Mouse (Mus musculus) MEL (cell line): Measurements from ENCODE around the gene Zfp319. TPM values are rescaled to one million over a fixed set of nuclear protein-coding genes. Genes with fewer than 3 reads are reported as not detected.
A peak's percentile ranks its signal among the peaks of the same experiment; 100 is the strongest.

Experiments
- DNase-seq: peaks from one replicate; pipeline ENCODE4 v3.0.0; 2011; ENCODE audit warnings: low read depth, low spot score
- H3K27ac ChIP-seq: 2 replicates; pipeline ENCODE4 v1.5.1; 2012; ENCODE audit warnings: low read depth, mild to moderate bottlenecking, control low read depth, low read length, moderate library complexity; ENCODE audit not compliant: control insufficient read depth
- H3K27me3 ChIP-seq, 2 experiments: fragments of 150-350 bp in 1 of 2; sonication (generic) in 1 of 2; 2 replicates each; pipeline ENCODE4 v1.6.1; 2012; ENCODE audit warnings: low read length in 2 of 2, mild to moderate bottlenecking in 2 of 2, improper control_type of control experiment in 1 of 2, moderate library complexity in 1 of 2; ENCODE audit not compliant: insufficient read depth in 2 of 2, control insufficient read depth in 1 of 2
- H3K36me3 ChIP-seq, 2 experiments: 2 replicates each; pipeline ENCODE4 v1.6.1; 2012 to 2014; ENCODE audit warnings: low read length in 2 of 2, improper control_type of control experiment in 1 of 2, inconsistent platforms in 1 of 2, mild to moderate bottlenecking in 1 of 2; ENCODE audit not compliant: insufficient read depth in 2 of 2, control insufficient read depth in 1 of 2
- H3K4me1 ChIP-seq, 2 experiments: fragments of 150-350 bp in 1 of 2; sonication (generic) in 1 of 2; 2 replicates each; pipeline ENCODE4 v1.6.1; 2012; ENCODE audit warnings: low read length in 2 of 2, improper control_type of control experiment in 1 of 2, mild to moderate bottlenecking in 1 of 2; ENCODE audit not compliant: insufficient read depth in 2 of 2, control insufficient read depth in 1 of 2
- H3K4me3 ChIP-seq, 2 experiments: fragments of 150-350 bp in 1 of 2; sonication (generic) in 1 of 2; 2 replicates each; pipeline ENCODE4 v1.5.1; 2012; ENCODE audit warnings: low read depth in 2 of 2, low read length in 2 of 2, mild to moderate bottlenecking in 2 of 2, moderate library complexity in 2 of 2, control low read depth in 1 of 2, improper control_type of control experiment in 1 of 2; ENCODE audit not compliant: control insufficient read depth in 1 of 2, insufficient read depth in 1 of 2
- H3K79me2 ChIP-seq: 2 replicates; pipeline ENCODE4 v1.6.1; 2012; ENCODE audit warnings: mild to moderate bottlenecking, low read length, moderate library complexity; ENCODE audit not compliant: control insufficient read depth, poor library complexity, insufficient read depth
- H3K9ac ChIP-seq: 2 replicates; pipeline ENCODE4 v1.6.1; 2012; ENCODE audit warnings: low read depth, mild to moderate bottlenecking, control low read depth, low read length, moderate library complexity; ENCODE audit not compliant: control insufficient read depth, poor library complexity, severe bottlenecking
- H3K9me3 ChIP-seq: fragments of 150-350 bp; sonication (generic); replicated peaks from 2 replicates; pipeline ENCODE4 v1.6.1; 2012; ENCODE audit warnings: mild to moderate bottlenecking, low read length, improper control_type of control experiment, moderate library complexity; ENCODE audit not compliant: insufficient read depth
- CHD1 ChIP-seq: IDR thresholded peaks from 2 replicates; pipeline ENCODE4 v1.6.1; 2012; ENCODE audit warnings: low read depth, mild to moderate bottlenecking, inconsistent platforms, low read length, improper control_type of control experiment
- CTCF ChIP-seq, 3 experiments: IDR thresholded peaks in 2 of 3; conservative IDR thresholded peaks in 1 of 3; 2 replicates each; pipeline ENCODE4 v1.5.1; 2011 to 2012; ENCODE audit warnings: low read length in 3 of 3, low read depth in 2 of 3, mild to moderate bottlenecking in 2 of 3, improper control_type of control experiment in 1 of 3, inconsistent platforms in 1 of 3, mixed read lengths in 1 of 3, moderate library complexity in 1 of 3; ENCODE audit not compliant: control insufficient read depth in 1 of 3, insufficient read depth in 1 of 3, poor library complexity in 1 of 3, severe bottlenecking in 1 of 3
- E2F4 ChIP-seq: IDR thresholded peaks from 2 replicates; pipeline ENCODE4 v1.6.1; 2011; ENCODE audit warnings: low read depth, low read length, improper control_type of control experiment, borderline replicate concordance
- ELF1 ChIP-seq: IDR thresholded peaks from 2 replicates; pipeline ENCODE4 v1.6.1; 2014; ENCODE audit warnings: low read depth, mild to moderate bottlenecking, inconsistent platforms, low read length, improper control_type of control experiment, moderate library complexity
- ETS1 ChIP-seq: IDR thresholded peaks from 2 replicates; pipeline ENCODE4 v1.6.1; 2012; ENCODE audit warnings: low read depth, mild to moderate bottlenecking, inconsistent platforms, low read length, improper control_type of control experiment, moderate library complexity
- GATA1 ChIP-seq: IDR thresholded peaks from 2 replicates; pipeline ENCODE4 v1.6.1; 2011; ENCODE audit warnings: low read depth, low read length, improper control_type of control experiment
- JUND ChIP-seq: IDR thresholded peaks from 2 replicates; pipeline ENCODE4 v1.6.1; 2011; ENCODE audit warnings: low read depth, mild to moderate bottlenecking, improper control_type of control experiment, low read length
- KAT2A ChIP-seq: conservative IDR thresholded peaks from 2 replicates; pipeline ENCODE4 v1.6.1; 2012; ENCODE audit warnings: low read depth, low read length, improper control_type of control experiment, inconsistent platforms
- MAZ ChIP-seq: IDR thresholded peaks from 2 replicates; pipeline ENCODE4 v1.6.1; 2012; ENCODE audit warnings: low read depth, mild to moderate bottlenecking, inconsistent platforms, low read length, improper control_type of control experiment
- MYC ChIP-seq: IDR thresholded peaks from 2 replicates; pipeline ENCODE4 v1.6.1; 2011; ENCODE audit warnings: low read depth, mild to moderate bottlenecking, low read length, improper control_type of control experiment, moderate library complexity
- POLR2A ChIP-seq, 2 experiments: IDR thresholded peaks; 2 replicates each; pipeline ENCODE4 v1.6.1; 2011 to 2012; ENCODE audit warnings: low read length in 2 of 2, mild to moderate bottlenecking in 2 of 2, control low read depth in 1 of 2, improper control_type of control experiment in 1 of 2, low read depth in 1 of 2, moderate library complexity in 1 of 2; ENCODE audit not compliant: control insufficient read depth in 1 of 2, insufficient read depth in 1 of 2, poor library complexity in 1 of 2
- POLR2AphosphoS5 ChIP-seq: IDR thresholded peaks from 2 replicates; pipeline ENCODE4 v1.6.1; 2012; ENCODE audit warnings: low read depth, borderline replicate concordance, mild to moderate bottlenecking, inconsistent platforms, low read length, moderate library complexity, mixed read lengths
- RAD21 ChIP-seq: IDR thresholded peaks from 2 replicates; pipeline ENCODE4 v1.6.1; 2011; ENCODE audit warnings: mild to moderate bottlenecking, low read depth, low read length, improper control_type of control experiment
- SIN3A ChIP-seq: IDR thresholded peaks from 2 replicates; pipeline ENCODE4 v1.6.1; 2012; ENCODE audit warnings: low read length, improper control_type of control experiment, inconsistent platforms
- SMC3 ChIP-seq: IDR thresholded peaks from 2 replicates; pipeline ENCODE4 v1.6.1; 2011; ENCODE audit warnings: low read depth, low read length, improper control_type of control experiment
- TBP ChIP-seq: IDR thresholded peaks from 2 replicates; pipeline ENCODE4 v1.8.0; 2011; ENCODE audit warnings: low read depth, low read length, improper control_type of control experiment
- TCF12 ChIP-seq: IDR thresholded peaks from 2 replicates; pipeline ENCODE4 v1.6.1; 2014; ENCODE audit warnings: low read depth, mild to moderate bottlenecking, inconsistent platforms, low read length, improper control_type of control experiment, moderate library complexity
- USF1 ChIP-seq: IDR thresholded peaks from 2 replicates; pipeline ENCODE4 v1.6.1; 2014; ENCODE audit warnings: low read depth, mild to moderate bottlenecking, inconsistent platforms, low read length, improper control_type of control experiment, moderate library complexity
- USF2 ChIP-seq, 2 experiments: IDR thresholded peaks; 2 replicates each; pipeline ENCODE4 v1.6.1; 2011 to 2012; ENCODE audit warnings: improper control_type of control experiment in 2 of 2, low read length in 2 of 2, borderline replicate concordance in 1 of 2, inconsistent platforms in 1 of 2, low read depth in 1 of 2, mild to moderate bottlenecking in 1 of 2; ENCODE audit not compliant: insufficient read depth in 1 of 2
- ZC3H11A ChIP-seq: IDR thresholded peaks from 2 replicates; pipeline ENCODE4 v1.6.1; 2012; ENCODE audit warnings: low read depth, mild to moderate bottlenecking, inconsistent platforms, low read length, improper control_type of control experiment
- ZKSCAN1 ChIP-seq: IDR thresholded peaks from 2 replicates; pipeline ENCODE4 v1.6.1; 2012; ENCODE audit warnings: low read depth, mild to moderate bottlenecking, inconsistent platforms, low read length, improper control_type of control experiment, moderate library complexity
- ZMIZ1 ChIP-seq: IDR thresholded peaks from 2 replicates; pipeline ENCODE4 v1.6.1; 2012; ENCODE audit warnings: low read depth, mild to moderate bottlenecking, inconsistent platforms, low read length, improper control_type of control experiment, moderate library complexity
- polyA plus RNA-seq, 2 experiments: library from polyadenylated mRNA; stranded (reverse) in 1 of 2; unstranded in 1 of 2; fragments of >175 nt in 1 of 2; fragments of >200 nt in 1 of 2; gene quantifications; 2 replicates each; pipeline versions ENCODE4 v1.2.1 to v1.2.4; 2012; ENCODE audit warnings: low replicate concordance in 2 of 2, low read depth in 1 of 2; ENCODE audit not compliant: insufficient read length in 2 of 2, insufficient read depth in 1 of 2, missing spikeins in 1 of 2
- total RNA-seq: library from RNA; depleted of rRNA; stranded (reverse); fragments of 300-350 nt; gene quantifications from 2 replicates; pipeline ENCODE4 v1.2.3, GENCODE M21; 2012

Zfp319 gene
- total and polyA plus RNA-seq, 3 experiments: 2.0 to 4.8 TPM; not detected in 1

DNA sequence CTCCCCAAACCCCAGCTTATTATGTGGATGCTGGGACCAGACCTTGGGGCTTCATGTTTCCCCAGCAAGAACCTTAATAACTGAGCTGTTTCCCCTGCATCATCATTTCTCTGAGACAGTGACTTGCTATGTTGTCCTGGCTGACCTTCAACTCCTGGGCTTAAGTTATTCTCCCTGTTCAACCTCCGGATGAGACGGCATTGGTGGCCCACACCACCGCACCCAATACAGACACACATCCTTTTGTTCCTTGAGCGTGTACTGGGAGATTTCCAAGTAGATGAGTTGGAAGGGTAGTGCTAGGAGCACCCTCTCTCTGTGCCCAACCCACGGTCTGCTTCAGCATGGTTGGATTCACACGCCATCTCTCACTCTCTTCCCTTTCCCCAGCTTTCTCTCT lies 17.9 kb downstream of the Zfp319 start:
- TF ChIP-seq MYC (no peak), ZMIZ1 (no peak), CHD1 (no peak), POLR2AphosphoS5 (no peak), TBP (no peak)
- no peak for DNase-seq
- Histone ChIP-seq H3K9ac (no peak overlapping the region), H3K4me1 (no peaks in the 10 kb centered on the region), H3K27ac (no peak overlapping the region), H3K36me3 (no peaks in the 10 kb centered on the region), H3K4me3 (no peak overlapping the region), H3K79me2 (no peaks in the 10 kb centered on the region), H3K27me3 (peaks cover 2 to 5% of the 10 kb centered on the region in 2 experiments; a peak in 2 of 4 replicates), H3K9me3 (no peaks in the 10 kb centered on the region)

DNA sequence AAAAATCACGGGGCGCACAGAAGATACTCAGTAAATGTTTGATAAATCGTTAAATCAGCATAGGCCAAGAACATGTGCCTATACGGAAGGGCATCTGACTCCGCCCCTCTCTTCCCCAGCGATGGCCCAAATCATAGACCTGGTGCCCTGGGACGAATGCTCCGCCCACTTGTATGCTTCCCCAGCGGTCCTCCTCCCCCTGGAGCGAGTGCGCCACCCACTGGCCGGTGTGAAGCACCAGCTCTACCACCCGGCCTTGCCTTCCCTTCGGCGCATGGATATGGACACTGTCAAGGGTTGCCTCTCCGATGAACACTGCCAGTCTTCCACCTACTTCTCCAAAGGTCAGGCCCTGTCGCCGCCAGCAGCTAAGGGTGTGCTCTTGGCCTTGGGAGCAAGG lies 18.9 kb downstream of the Zfp319 start:
- H3K9ac ChIP-seq: no peak overlapping the region
- no peaks in the 10 kb centered on the region for H3K4me1 ChIP-seq
- H3K27ac ChIP-seq: no peak overlapping the region
- no peak overlapping the region for H3K4me3 ChIP-seq
- DNase-seq: peak; percentile 14
- TF ChIP-seq CTCF (IDR thresholded peaks at IDR 0.05 in 2 of 3, conservative IDR thresholded peaks at IDR 0.05 in 1 of 3; ENCODE audit: control insufficient read depth in 1 of 3, insufficient read depth in 1 of 3, low read depth in 2 of 3, low read length in 3 of 3, poor library complexity in 1 of 3, severe bottlenecking in 1 of 3): peak; percentile 33 to 64 (median 49); a peak in 5 of 6 replicates
- TF ChIP-seq RAD21: peak; percentile 28
- TF ChIP-seq E2F4: no peak
- TF ChIP-seq, all 39 proteins: peak for 2
- no peaks in the 10 kb centered on the region for H3K79me2 ChIP-seq
- H3K27me3 ChIP-seq: 0 out of 4 replicates have a peak, but pooled peaks cover 2 to 3% of the 10 kb centered on the region in 2 experiments
- H3K9me3 ChIP-seq: no peaks in the 10 kb centered on the region
- H3K36me3 ChIP-seq: no peaks in the 10 kb centered on the region

- H3K79me2 ChIP-seq: no peaks in the 10 kb centered on the region
- H3K9ac ChIP-seq: no peak within 1 kb of the TSS
- H3K27me3 ChIP-seq: peaks cover 4 to 11% of the 10 kb centered on the region in 2 experiments; a peak in 2 of 4 replicates
- H3K4me3 ChIP-seq: no peak within 1 kb of the TSS
- TF ChIP-seq GATA1 (no peak), ETS1 (no peak), ELF1 (no peak), RAD21 (no peak), MYC (no peak), SMC3 (no peak), USF2 (IDR thresholded peaks at IDR 0.05; ENCODE audit: borderline replicate concordance in 1 of 2, insufficient read depth in 1 of 2, low read depth in 1 of 2, low read length in 2 of 2) (no peak), JUND (no peak), KAT2A (no peak), MAZ (no peak), SIN3A (no peak), USF1 (no peak), POLR2A (IDR thresholded peaks at IDR 0.05; ENCODE audit: control insufficient read depth in 1 of 2, insufficient read depth in 1 of 2, low read depth in 1 of 2, low read length in 2 of 2, poor library complexity in 1 of 2) (no peak), TCF12 (no peak), ZC3H11A (no peak), ZKSCAN1 (no peak)
- no peak within 1 kb of the TSS for H3K27ac ChIP-seq
- H3K36me3 ChIP-seq: no peaks in the 10 kb centered on the region
- no peaks in the 10 kb centered on the region for H3K4me1 ChIP-seq
- DNase-seq: no peak
- H3K9me3 ChIP-seq: no peaks in the 10 kb centered on the region
Measured at GRCm38 (mm10) chr8:95310342-95310970, 21.3 kb downstream of the Zfp319 start, which contains the start of gene Tepp. Gene Tepp (plus strand): TSS chr8:95310566.
